Mouse (Mus musculus): ENCODE data around the gene P2rx3. TPM values are rescaled to one million over a fixed set of nuclear protein-coding genes. Genes with fewer than 3 reads are reported as not detected.

Gene P2rx3
- polyA plus RNA-seq, 1 experiment, result 53.1 TPM

GRCm38 (mm10) chr2:84967318-84967991, 69.8 kb downstream of the P2rx3 start:
- no peak overlapping the region for H3K4me2 ChIP-seq (ENCODE audit: low read depth)
- no peaks in the 10 kb centered on the region for H3K36me3 ChIP-seq (ENCODE audit: control insufficient read depth, insufficient read depth)
- no peak overlapping the region for H3ac ChIP-seq (ENCODE audit: control insufficient read depth, insufficient read length)
- no peak overlapping the region for H3K4me3 ChIP-seq
- TF ChIP-seq E2F4 (IDR thresholded peaks at IDR 0.05; ENCODE audit: insufficient read depth) (no peak), CEBPB (IDR thresholded peaks at IDR 0.05; ENCODE audit: insufficient read depth, poor library complexity, severe bottlenecking) (no peak), TCF3 (IDR thresholded peaks at IDR 0.05; ENCODE audit: insufficient read length, low read depth) (no peak), POLR2AphosphoS2 (IDR thresholded peaks at IDR 0.05; ENCODE audit: insufficient read length, low read depth) (no peak), SRF (IDR thresholded peaks at IDR 0.05; ENCODE audit: control insufficient read depth, insufficient read length, low read depth) (no peak), USF1 (IDR thresholded peaks at IDR 0.05; ENCODE audit: low read depth) (no peak), TCF12 (IDR thresholded peaks at IDR 0.05; ENCODE audit: insufficient read depth, poor library complexity, severe bottlenecking) (no peak), MAX (IDR thresholded peaks at IDR 0.05; ENCODE audit: low read depth) (no peak), MYOG (IDR thresholded peaks at IDR 0.05; ENCODE audit: control insufficient read depth in 1 of 3, insufficient read depth in 1 of 3, insufficient read length in 2 of 3, low read depth in 2 of 3) (no peak), POLR2A (IDR thresholded peaks at IDR 0.05; ENCODE audit: insufficient read length, low read depth) (no peak), MYOD1 (IDR thresholded peaks at IDR 0.05; ENCODE audit: control insufficient read depth in 1 of 3, insufficient read length in 2 of 3, low read depth in 2 of 3) (no peak)
- H3K79me2 ChIP-seq (ENCODE audit: control insufficient read depth, insufficient read depth), result no peaks in the 10 kb centered on the region
- no peaks in the 10 kb centered on the region for H3K27me3 ChIP-seq (ENCODE audit: control insufficient read depth, insufficient read depth, insufficient read length)

- H3K4me3 ChIP-seq, result no peak overlapping the region
- H3K4me2 ChIP-seq (ENCODE audit: low read depth), result no peak overlapping the region
- H3K27me3 ChIP-seq (ENCODE audit: control insufficient read depth, insufficient read depth, insufficient read length), result no peaks in the 10 kb centered on the region
- H3K36me3 ChIP-seq (ENCODE audit: control insufficient read depth, insufficient read depth), result no peaks in the 10 kb centered on the region
- TF ChIP-seq E2F4 (IDR thresholded peaks at IDR 0.05; ENCODE audit: insufficient read depth), result no peak
- TF ChIP-seq POLR2A (IDR thresholded peaks at IDR 0.05; ENCODE audit: insufficient read length, low read depth), result no peak
- no peak for TF ChIP-seq MYOG (IDR thresholded peaks at IDR 0.05; ENCODE audit: control insufficient read depth in 1 of 3, insufficient read depth in 1 of 3, insufficient read length in 2 of 3, low read depth in 2 of 3)
- TF ChIP-seq TCF12 (IDR thresholded peaks at IDR 0.05; ENCODE audit: insufficient read depth, poor library complexity, severe bottlenecking), result no peak
- TF ChIP-seq REST (IDR thresholded peaks at IDR 0.05; ENCODE audit: insufficient read depth, insufficient read length), result no peak
- TF ChIP-seq CEBPB (IDR thresholded peaks at IDR 0.05; ENCODE audit: insufficient read depth, poor library complexity, severe bottlenecking), result no peak
- no peak for TF ChIP-seq MAX (IDR thresholded peaks at IDR 0.05; ENCODE audit: low read depth)
- TF ChIP-seq USF1 (IDR thresholded peaks at IDR 0.05; ENCODE audit: low read depth), result no peak
- no peaks in the 10 kb centered on the region for H3K79me2 ChIP-seq (ENCODE audit: control insufficient read depth, insufficient read depth)
- H3ac ChIP-seq (ENCODE audit: control insufficient read depth, insufficient read length), result no peak overlapping the region
Observed at GRCm38 (mm10) chr2:84964111-84964801, 73.0 kb downstream of the P2rx3 start.

GRCm38 (mm10) chr2:84962906-84963507, 74.3 kb downstream of the P2rx3 start:
- no peaks in the 10 kb centered on the region for H3K79me2 ChIP-seq (ENCODE audit: control insufficient read depth, insufficient read depth)
- H3K4me2 ChIP-seq (ENCODE audit: low read depth), result no peak overlapping the region
- no peaks in the 10 kb centered on the region for H3K27me3 ChIP-seq (ENCODE audit: control insufficient read depth, insufficient read depth, insufficient read length)
- TF ChIP-seq TCF3 (IDR thresholded peaks at IDR 0.05; ENCODE audit: insufficient read length, low read depth), result no peak
- no peak for TF ChIP-seq TCF12 (IDR thresholded peaks at IDR 0.05; ENCODE audit: insufficient read depth, poor library complexity, severe bottlenecking)
- TF ChIP-seq MYOD1 (IDR thresholded peaks at IDR 0.05; ENCODE audit: control insufficient read depth in 1 of 3, insufficient read length in 2 of 3, low read depth in 2 of 3), result no peak
- no peak for TF ChIP-seq POLR2AphosphoS2 (IDR thresholded peaks at IDR 0.05; ENCODE audit: insufficient read length, low read depth)
- TF ChIP-seq POLR2A (IDR thresholded peaks at IDR 0.05; ENCODE audit: insufficient read length, low read depth), result no peak
- no peak for TF ChIP-seq MAX (IDR thresholded peaks at IDR 0.05; ENCODE audit: low read depth)
- TF ChIP-seq MYOG (IDR thresholded peaks at IDR 0.05; ENCODE audit: control insufficient read depth in 1 of 3, insufficient read depth in 1 of 3, insufficient read length in 2 of 3, low read depth in 2 of 3), result no peak
- TF ChIP-seq CEBPB (IDR thresholded peaks at IDR 0.05; ENCODE audit: insufficient read depth, poor library complexity, severe bottlenecking), result no peak
- no peak for TF ChIP-seq E2F4 (IDR thresholded peaks at IDR 0.05; ENCODE audit: insufficient read depth)
- TF ChIP-seq REST (IDR thresholded peaks at IDR 0.05; ENCODE audit: insufficient read depth, insufficient read length), result no peak
- no peak for TF ChIP-seq USF1 (IDR thresholded peaks at IDR 0.05; ENCODE audit: low read depth)
- no peak for TF ChIP-seq SRF (IDR thresholded peaks at IDR 0.05; ENCODE audit: control insufficient read depth, insufficient read length, low read depth)
- H3K4me3 ChIP-seq, result no peak overlapping the region
- H3ac ChIP-seq (ENCODE audit: control insufficient read depth, insufficient read length), result no peak overlapping the region
- no peaks in the 10 kb centered on the region for H3K36me3 ChIP-seq (ENCODE audit: control insufficient read depth, insufficient read depth)

GRCm38 (mm10) chr2:84961901-84962300, 75.4 kb downstream of the P2rx3 start:
- Histone ChIP-seq H3ac (ENCODE audit: control insufficient read depth, insufficient read length) (no peak overlapping the region), H3K4me3 (no peak overlapping the region), H3K79me2 (ENCODE audit: control insufficient read depth, insufficient read depth) (no peaks in the 10 kb centered on the region), H3K4me2 (ENCODE audit: low read depth) (peak overlapping the region; percentile 16), H3K27me3 (ENCODE audit: control insufficient read depth, insufficient read depth, insufficient read length) (no peaks in the 10 kb centered on the region), H3K36me3 (ENCODE audit: control insufficient read depth, insufficient read depth) (no peaks in the 10 kb centered on the region)
- no peak for TF ChIP-seq MYOG (IDR thresholded peaks at IDR 0.05; ENCODE audit: control insufficient read depth in 1 of 3, insufficient read depth in 1 of 3, insufficient read length in 2 of 3, low read depth in 2 of 3)
- no peak for TF ChIP-seq TCF12 (IDR thresholded peaks at IDR 0.05; ENCODE audit: insufficient read depth, poor library complexity, severe bottlenecking)
- TF ChIP-seq MAX (IDR thresholded peaks at IDR 0.05; ENCODE audit: low read depth), result no peak
- TF ChIP-seq REST (IDR thresholded peaks at IDR 0.05; ENCODE audit: insufficient read depth, insufficient read length), result no peak
- TF ChIP-seq E2F4 (IDR thresholded peaks at IDR 0.05; ENCODE audit: insufficient read depth), result no peak
- no peak for TF ChIP-seq USF1 (IDR thresholded peaks at IDR 0.05; ENCODE audit: low read depth)
- TF ChIP-seq CEBPB (IDR thresholded peaks at IDR 0.05; ENCODE audit: insufficient read depth, poor library complexity, severe bottlenecking), result no peak
- no peak for TF ChIP-seq POLR2A (IDR thresholded peaks at IDR 0.05; ENCODE audit: insufficient read length, low read depth)
- no peak for TF ChIP-seq TCF3 (IDR thresholded peaks at IDR 0.05; ENCODE audit: insufficient read length, low read depth)
- no peak for TF ChIP-seq POLR2AphosphoS2 (IDR thresholded peaks at IDR 0.05; ENCODE audit: insufficient read length, low read depth)
- TF ChIP-seq SRF (IDR thresholded peaks at IDR 0.05; ENCODE audit: control insufficient read depth, insufficient read length, low read depth), result no peak
- TF ChIP-seq MYOD1 (IDR thresholded peaks at IDR 0.05; ENCODE audit: control insufficient read depth in 1 of 3, insufficient read length in 2 of 3, low read depth in 2 of 3), result no peak
